8 mouse cellular contexts compared by ENCODE assay signal in the genomic region with DNA sequence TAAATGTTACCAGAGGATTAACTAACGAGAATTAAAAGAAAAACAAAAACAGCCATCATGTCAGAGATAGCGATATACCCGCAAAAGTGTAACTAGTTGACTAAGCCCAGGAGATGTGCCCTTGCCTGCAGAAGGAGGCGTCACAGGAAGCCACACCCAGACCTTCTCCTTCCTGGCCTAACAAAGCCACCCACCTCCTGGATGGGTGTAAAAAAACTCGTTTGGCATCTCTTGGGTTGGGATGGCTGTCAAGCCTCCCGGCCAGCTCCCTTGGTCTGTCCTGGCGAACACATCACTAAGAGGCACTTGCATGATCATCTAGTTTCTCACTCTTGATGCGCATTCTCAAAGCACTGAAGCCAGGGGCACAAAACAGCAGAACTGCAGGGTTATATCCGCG. TPM values are rescaled to one million over a fixed set of nuclear protein-coding genes. Genes with fewer than 3 reads are reported as not detected.
DNase-seq lines count a peak whose midpoint lies in the region; ATAC-seq lines count a peak whose summit lies in the region.

No protein-coding gene starts in this region.

- H3K4me1 ChIP-seq in midbrain, embryonic 15.5 days, result peaks cover 11% of the 10 kb centered on the region
- peaks cover 10% of the 10 kb centered on the region; the same call in 1 of the 2 replicates for H3K4me1 ChIP-seq in midbrain, embryonic 11.5 days (ENCODE audit: control insufficient read depth, insufficient read depth, low read length)
- peaks cover 14% of the 10 kb centered on the region for H3K4me1 ChIP-seq in heart, embryonic 15.5 days (replicated peaks)
- H3K4me1 ChIP-seq in liver, embryonic 12.5 days, result peaks cover 30% of the 10 kb centered on the region

- 0 out of 2 replicates have a peak overlapping the region, but pooled peaks have one; percentile 8 for H3K4me2 ChIP-seq in midbrain, embryonic 15.5 days
- no peak overlapping the region for H3K4me2 ChIP-seq in midbrain, embryonic 11.5 days
- H3K4me2 ChIP-seq in heart, embryonic 15.5 days, result peak overlapping the region; percentile 29
- H3K4me2 ChIP-seq in liver, embryonic 12.5 days, result peak overlapping the region; percentile 51

- no peak overlapping the region for H3K27ac ChIP-seq in midbrain, embryonic 15.5 days
- H3K27ac ChIP-seq in midbrain, embryonic 11.5 days (ENCODE audit: low read depth, low read length), result no peak overlapping the region
- no peak overlapping the region for H3K27ac ChIP-seq in heart, embryonic 15.5 days
- no peak overlapping the region for H3K27ac ChIP-seq in liver, embryonic 12.5 days

- no peak overlapping the region for H3K4me3 ChIP-seq in midbrain, embryonic 15.5 days
- no peak overlapping the region for H3K4me3 ChIP-seq in midbrain, embryonic 11.5 days (ENCODE audit: low read depth, low read length)
- H3K4me3 ChIP-seq in heart, embryonic 15.5 days, result no peak overlapping the region
- H3K4me3 ChIP-seq in liver, embryonic 12.5 days, result no peak overlapping the region

- H3K27me3 ChIP-seq in midbrain, embryonic 15.5 days (replicated peaks), result no peaks in the 10 kb centered on the region
- no peaks in the 10 kb centered on the region for H3K27me3 ChIP-seq in midbrain, embryonic 11.5 days (ENCODE audit: control insufficient read depth, insufficient read depth, low read length)
- no peaks in the 10 kb centered on the region for H3K27me3 ChIP-seq in heart, embryonic 15.5 days
- no peaks in the 10 kb centered on the region for H3K27me3 ChIP-seq in liver, embryonic 12.5 days (replicated peaks)

- DNase-seq in midbrain, embryonic 11.5 days (ENCODE audit: low spot score, missing footprints), result no peak
- DNase-seq in ZHBTc4 (ENCODE audit: low read depth, low spot score) (peak; percentile 73), MN1 (ENCODE audit: low spot score) (no peak)
- DNase-seq in cerebellum, postnatal 10 days, result no peak

- H3K9ac ChIP-seq in midbrain, embryonic 15.5 days, result no peak overlapping the region
- H3K9ac ChIP-seq in midbrain, embryonic 11.5 days (ENCODE audit: low read length), result no peak overlapping the region
- H3K9ac ChIP-seq in heart, embryonic 15.5 days, result no peak overlapping the region
- H3K9ac ChIP-seq in liver, embryonic 12.5 days, result no peak overlapping the region

- 43% methylated on average over 10 of the region's 10 CpGs for WGBS in midbrain, embryonic 15.5 days
- WGBS in midbrain, embryonic 11.5 days, result 38% methylated on average over 10 of the region's 10 CpGs
- 53% methylated on average over 10 of the region's 10 CpGs for WGBS in heart, embryonic 15.5 days
- WGBS in liver, embryonic 12.5 days (ENCODE audit: insufficient replicate concordance), result 36% methylated on average over 10 of the region's 10 CpGs

- ATAC-seq in midbrain, embryonic 15.5 days (replicated peaks), result no peak
- no peak for ATAC-seq in midbrain, embryonic 11.5 days (ENCODE audit: low FRiP score)
- no peak for ATAC-seq in heart, embryonic 15.5 days (replicated peaks; ENCODE audit: insufficient number of reproducible peaks, insufficient read depth, low FRiP score, low read depth)
- no peak for ATAC-seq in liver, embryonic 12.5 days
- no peak for ATAC-seq in granulocyte monocyte progenitor cell, adult 5-6 weeks (replicated peaks; ENCODE audit: poor library complexity, severe bottlenecking)

- H3K9me3 ChIP-seq in midbrain, embryonic 15.5 days, result no peaks in the 10 kb centered on the region
- H3K9me3 ChIP-seq in midbrain, embryonic 11.5 days (ENCODE audit: control insufficient read depth, low read length), result no peaks in the 10 kb centered on the region
- no peaks in the 10 kb centered on the region for H3K9me3 ChIP-seq in heart, embryonic 15.5 days (replicated peaks)
- no peaks in the 10 kb centered on the region for H3K9me3 ChIP-seq in liver, embryonic 12.5 days (replicated peaks)

- no peaks in the 10 kb centered on the region for H3K36me3 ChIP-seq in midbrain, embryonic 15.5 days (replicated peaks)
- no peaks in the 10 kb centered on the region for H3K36me3 ChIP-seq in midbrain, embryonic 11.5 days (ENCODE audit: control insufficient read depth, insufficient read depth, low read length)
- no peaks in the 10 kb centered on the region for H3K36me3 ChIP-seq in heart, embryonic 15.5 days
- H3K36me3 ChIP-seq in liver, embryonic 12.5 days, result no peaks in the 10 kb centered on the region

RNA-seq across cellular contexts. Expression of a gene that starts 34.0 kb away (rescaled TPM):
- 126 and 133 TPM in 2 replicates for polyA plus RNA-seq in midbrain, embryonic 15.5 days (2015; fragmentation: Nextera tagmentation; extraction: Ambion mirVana)
- 210 and 233 TPM in 2 replicates for polyA plus RNA-seq in midbrain, embryonic 11.5 days (2014; fragmentation: Nextera tagmentation; extraction: Ambion mirVana)
- 87.3 and 98.1 TPM in 2 replicates for polyA plus RNA-seq in heart, embryonic 15.5 days (2015; fragmentation: Nextera tagmentation; extraction: Ambion mirVana)
- 76.0 and 79.2 TPM in 2 replicates for polyA plus RNA-seq in liver, embryonic 12.5 days (2016; fragmentation: Nextera tagmentation; extraction: Ambion mirVana)
- total RNA-seq in granulocyte monocyte progenitor cell, adult 5-6 weeks (2014; fragmentation: Nextera tagmentation), result 82.1 and 102 TPM in 2 replicates
- 69.2 and 82.3 TPM in 2 replicates for total RNA-seq in granulocyte monocyte progenitor cell, adult 5-6 weeks (2017)
